Mouse (Mus musculus): ENCODE measurements around the gene Syde2. TPM values are rescaled to one million over a fixed set of nuclear protein-coding genes. Genes with fewer than 3 reads are reported as not detected.

The Syde2 gene
- total and polyA plus RNA-seq, 3 experiments, result 12.4 to 24.1 TPM; not detected in 1

GRCm38 (mm10) chr3:146009859-146010645 is 22.4 kb downstream of the Syde2 start:
- TF ChIP-seq HCFC1 (IDR thresholded peaks at IDR 0.05; ENCODE audit: low read depth, low read length) (no peak), EP300 (IDR thresholded peaks at IDR 0.05; ENCODE audit: low read depth in 1 of 2, low read length in 2 of 2) (no peak), RCOR1 (IDR thresholded peaks at IDR 0.05; ENCODE audit: low read depth, low read length) (no peak), MYC (IDR thresholded peaks at IDR 0.05; ENCODE audit: low read depth, low read length) (no peak), MYB (IDR thresholded peaks at IDR 0.05; ENCODE audit: low read depth, low read length) (no peak), UBTF (IDR thresholded peaks at IDR 0.05; ENCODE audit: borderline replicate concordance, insufficient read depth, low read depth, low read length) (no peak), JUND (IDR thresholded peaks at IDR 0.05; ENCODE audit: low read depth, low read length) (no peak), ETS1 (IDR thresholded peaks at IDR 0.05; ENCODE audit: low read depth, low read length) (no peak), POLR2A (IDR thresholded peaks at IDR 0.05; ENCODE audit: control insufficient read depth in 1 of 2, insufficient read depth in 1 of 2, low read depth in 1 of 2, low read length in 2 of 2, poor library complexity in 1 of 2) (no peak), POLR2AphosphoS5 (IDR thresholded peaks at IDR 0.05; ENCODE audit: borderline replicate concordance, low read depth, low read length) (no peak), MAX (IDR thresholded peaks at IDR 0.05; ENCODE audit: low read length) (no peak), ZC3H11A (IDR thresholded peaks at IDR 0.05; ENCODE audit: low read depth, low read length) (no peak), GABPA (IDR thresholded peaks at IDR 0.05; ENCODE audit: low read depth, low read length) (no peak), TAL1 (IDR thresholded peaks at IDR 0.05; ENCODE audit: low read length) (no peak), KAT2A (conservative IDR thresholded peaks at IDR 0.05; ENCODE audit: low read depth, low read length) (no peak), CHD2 (IDR thresholded peaks at IDR 0.05; ENCODE audit: low read length) (no peak), POLR2AphosphoS2 (IDR thresholded peaks at IDR 0.05; ENCODE audit: low read length) (no peak), CHD1 (IDR thresholded peaks at IDR 0.05; ENCODE audit: low read depth, low read length) (no peak), ZKSCAN1 (IDR thresholded peaks at IDR 0.05; ENCODE audit: low read depth, low read length) (no peak), NELFE (IDR thresholded peaks at IDR 0.05; ENCODE audit: low read depth, low read length) (no peak)
- Histone ChIP-seq H3K79me2 (ENCODE audit: control insufficient read depth, insufficient read depth, low read length, poor library complexity) (peaks cover 4% of the 10 kb centered on the region; the same call in 1 of the 2 replicates), H3K36me3 (ENCODE audit: control insufficient read depth in 1 of 2, insufficient read depth in 2 of 2, low read length in 2 of 2) (peaks cover 0 to 9% of the 10 kb centered on the region in 2 experiments; a peak in 2 of 4 replicates), H3K9me3 (replicated peaks; ENCODE audit: insufficient read depth, low read length) (no peaks in the 10 kb centered on the region), H3K4me1 (ENCODE audit: control insufficient read depth in 1 of 2, insufficient read depth in 2 of 2, low read length in 2 of 2) (no peaks in the 10 kb centered on the region), H3K4me3 (ENCODE audit: control insufficient read depth in 1 of 2, insufficient read depth in 1 of 2, low read depth in 2 of 2, low read length in 2 of 2) (no peak overlapping the region), H3K9ac (ENCODE audit: control insufficient read depth, low read depth, low read length, poor library complexity, severe bottlenecking) (no peak overlapping the region), H3K27me3 (ENCODE audit: control insufficient read depth in 1 of 2, insufficient read depth in 2 of 2, low read length in 2 of 2) (no peaks in the 10 kb centered on the region), H3K27ac (ENCODE audit: control insufficient read depth, low read depth, low read length) (no peak overlapping the region)
- no peak for DNase-seq (ENCODE audit: low read depth, low spot score)

GRCm38 (mm10) chr3:146010751-146011150 is 23.1 kb downstream of the Syde2 start:
- no peak overlapping the region for H3K27ac ChIP-seq (ENCODE audit: control insufficient read depth, low read depth, low read length)
- H3K36me3 ChIP-seq (ENCODE audit: control insufficient read depth in 1 of 2, insufficient read depth in 2 of 2, low read length in 2 of 2), result peaks cover 0 to 15% of the 10 kb centered on the region in 2 experiments; a peak in 2 of 4 replicates
- no peak overlapping the region for H3K4me3 ChIP-seq (ENCODE audit: control insufficient read depth in 1 of 2, insufficient read depth in 1 of 2, low read depth in 2 of 2, low read length in 2 of 2)
- no peak for DNase-seq (ENCODE audit: low read depth, low spot score)
- H3K9ac ChIP-seq (ENCODE audit: control insufficient read depth, low read depth, low read length, poor library complexity, severe bottlenecking), result no peak overlapping the region
- TF ChIP-seq USF1 (IDR thresholded peaks at IDR 0.05; ENCODE audit: low read depth, low read length), result no peak
- no peak for TF ChIP-seq CTCF (IDR thresholded peaks at IDR 0.05 in 2 of 3, conservative IDR thresholded peaks at IDR 0.05 in 1 of 3; ENCODE audit: control insufficient read depth in 1 of 3, insufficient read depth in 1 of 3, low read depth in 2 of 3, low read length in 3 of 3, poor library complexity in 1 of 3, severe bottlenecking in 1 of 3)
- no peak for TF ChIP-seq ZKSCAN1 (IDR thresholded peaks at IDR 0.05; ENCODE audit: low read depth, low read length)
- no peak for TF ChIP-seq BHLHE40 (IDR thresholded peaks at IDR 0.05; ENCODE audit: borderline replicate concordance, low read depth, low read length)
- TF ChIP-seq NELFE (IDR thresholded peaks at IDR 0.05; ENCODE audit: low read depth, low read length), result no peak
- TF ChIP-seq UBTF (IDR thresholded peaks at IDR 0.05; ENCODE audit: borderline replicate concordance, insufficient read depth, low read depth, low read length), result no peak
- TF ChIP-seq E2F4 (IDR thresholded peaks at IDR 0.05; ENCODE audit: borderline replicate concordance, low read depth, low read length), result no peak
- TF ChIP-seq RAD21 (IDR thresholded peaks at IDR 0.05; ENCODE audit: low read depth, low read length), result no peak
- no peak for TF ChIP-seq SMC3 (IDR thresholded peaks at IDR 0.05; ENCODE audit: low read depth, low read length)
- no peak for TF ChIP-seq USF2 (IDR thresholded peaks at IDR 0.05; ENCODE audit: borderline replicate concordance in 1 of 2, insufficient read depth in 1 of 2, low read depth in 1 of 2, low read length in 2 of 2)
- TF ChIP-seq ZMIZ1 (IDR thresholded peaks at IDR 0.05; ENCODE audit: low read depth, low read length), result no peak
- no peak for TF ChIP-seq NRF1 (IDR thresholded peaks at IDR 0.05; ENCODE audit: insufficient read depth, low read depth, low read length, poor library complexity, severe bottlenecking)
- TF ChIP-seq MAZ (IDR thresholded peaks at IDR 0.05; ENCODE audit: low read depth, low read length), result no peak
- no peaks in the 10 kb centered on the region for H3K27me3 ChIP-seq (ENCODE audit: control insufficient read depth in 1 of 2, insufficient read depth in 2 of 2, low read length in 2 of 2)
- no peaks in the 10 kb centered on the region for H3K4me1 ChIP-seq (ENCODE audit: control insufficient read depth in 1 of 2, insufficient read depth in 2 of 2, low read length in 2 of 2)
- H3K9me3 ChIP-seq (replicated peaks; ENCODE audit: insufficient read depth, low read length), result no peaks in the 10 kb centered on the region
- H3K79me2 ChIP-seq (ENCODE audit: control insufficient read depth, insufficient read depth, low read length, poor library complexity), result peaks cover 4% of the 10 kb centered on the region; the same call in 1 of the 2 replicates
